Mouse (Mus musculus): Measurements from ENCODE around the gene Ptch1.

The Ptch1 gene

DNA sequence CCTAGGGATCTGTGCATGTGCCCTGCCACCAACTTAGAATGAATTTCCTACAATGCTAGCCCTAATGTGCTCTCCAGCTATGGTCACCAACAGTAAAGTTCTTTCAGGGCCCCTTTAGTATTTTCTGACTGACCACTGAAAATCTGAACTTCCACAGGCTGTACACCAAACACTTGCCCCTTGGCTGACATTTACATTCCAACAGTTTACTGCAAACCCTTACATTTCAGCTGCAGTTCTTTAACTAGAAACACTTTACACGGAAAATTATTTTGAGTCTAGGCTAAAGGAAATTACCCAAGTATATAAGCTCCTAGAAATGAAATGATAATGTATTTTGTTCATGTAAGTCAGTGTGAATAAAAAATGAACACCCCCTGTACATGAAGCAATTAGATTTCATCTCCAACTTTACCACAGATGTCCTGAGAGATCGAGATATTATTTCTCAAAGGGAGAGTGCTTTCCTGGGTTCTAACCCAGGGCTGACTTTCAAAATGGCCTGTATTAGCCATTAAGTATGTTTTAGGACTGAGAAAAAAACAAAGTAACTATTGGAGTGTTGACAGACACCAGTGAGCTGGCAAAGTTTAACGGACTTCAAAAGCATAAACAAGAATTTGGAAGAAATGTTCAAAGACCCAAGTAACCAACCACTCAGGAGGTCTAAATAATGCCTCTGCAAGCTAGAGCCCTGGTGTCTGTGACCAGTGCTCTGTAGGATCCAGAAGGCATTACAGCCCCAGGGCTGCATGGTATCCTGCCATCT is 43.6 kb downstream of the Ptch1 start:
- DNase-seq: no peak

DNA sequence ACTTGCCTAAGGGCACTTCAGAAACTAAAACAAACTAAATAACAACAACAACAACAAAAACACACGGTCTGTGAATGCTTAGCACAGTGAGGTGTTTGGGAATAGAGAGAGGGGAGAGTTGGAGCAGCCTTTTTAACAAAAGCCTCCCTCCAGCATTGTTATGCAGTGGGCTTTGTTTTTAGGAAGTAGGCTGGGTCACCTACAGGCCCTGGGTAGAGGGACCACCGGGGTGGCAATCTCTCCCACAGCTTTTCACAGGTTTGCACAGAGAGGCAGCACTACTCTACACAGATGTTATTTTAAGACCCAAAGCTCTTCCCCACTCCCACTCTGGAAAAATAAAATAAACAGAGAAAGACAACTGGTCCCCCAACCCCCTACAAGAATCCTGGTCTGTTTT is 44.5 kb downstream of the Ptch1 start:
- DNase-seq: no peak

DNA sequence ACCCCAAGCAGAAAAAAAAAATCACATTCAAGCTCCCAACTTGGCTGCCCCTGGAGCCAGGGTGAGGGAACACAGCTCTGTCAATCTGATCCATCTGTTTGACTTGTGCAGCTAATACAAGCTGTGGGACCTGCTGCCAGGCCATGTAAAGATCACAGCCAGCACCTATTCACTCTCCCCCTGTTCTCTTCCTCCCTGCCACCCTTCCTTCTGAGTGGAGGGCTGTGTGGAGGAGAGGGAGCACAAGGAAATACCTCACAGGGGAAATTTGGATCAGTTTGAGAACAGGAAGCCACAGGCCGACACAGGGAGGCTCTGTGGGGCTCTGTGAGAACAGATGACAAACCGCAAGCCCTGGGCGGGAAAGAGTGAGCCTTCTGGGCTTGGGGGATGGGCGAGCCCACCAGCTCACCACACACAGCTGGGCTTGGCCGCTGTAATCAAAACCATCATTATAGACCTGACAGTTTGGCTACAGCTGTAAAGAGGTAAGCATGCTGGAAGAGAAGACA is 45.2 kb downstream of the Ptch1 start:
- peak; percentile 52 for DNase-seq

DNA sequence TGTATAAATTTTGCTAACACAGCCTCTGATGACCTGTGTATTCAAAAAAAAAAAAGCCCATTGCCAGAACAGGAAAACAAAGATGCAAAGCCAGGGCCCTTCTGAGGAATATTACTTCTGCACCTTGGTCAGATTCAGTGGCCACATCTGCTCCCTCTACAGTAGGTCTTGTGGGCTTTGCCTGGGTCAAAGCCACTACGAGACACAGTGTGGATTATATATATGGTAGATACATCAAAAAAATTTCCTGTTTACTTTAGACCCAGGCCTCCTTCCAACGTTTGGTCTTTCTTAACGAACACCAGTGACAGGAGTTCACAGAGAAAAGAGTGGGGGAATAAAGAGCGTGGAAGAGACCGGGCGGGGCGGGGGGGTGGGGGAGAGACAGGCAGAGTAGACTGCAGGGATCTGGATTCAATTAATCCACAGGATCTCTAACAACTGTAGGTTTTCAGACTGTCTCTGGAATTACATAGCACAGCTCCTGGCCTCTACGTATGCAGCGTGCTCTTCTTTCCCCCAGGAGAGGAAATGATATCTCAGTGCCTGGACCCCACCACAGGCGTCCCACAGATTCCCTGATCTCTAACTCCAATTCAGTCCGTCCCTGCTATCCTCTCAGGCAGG is 47.7 kb downstream of the Ptch1 start:
- DNase-seq: no peak

DNA sequence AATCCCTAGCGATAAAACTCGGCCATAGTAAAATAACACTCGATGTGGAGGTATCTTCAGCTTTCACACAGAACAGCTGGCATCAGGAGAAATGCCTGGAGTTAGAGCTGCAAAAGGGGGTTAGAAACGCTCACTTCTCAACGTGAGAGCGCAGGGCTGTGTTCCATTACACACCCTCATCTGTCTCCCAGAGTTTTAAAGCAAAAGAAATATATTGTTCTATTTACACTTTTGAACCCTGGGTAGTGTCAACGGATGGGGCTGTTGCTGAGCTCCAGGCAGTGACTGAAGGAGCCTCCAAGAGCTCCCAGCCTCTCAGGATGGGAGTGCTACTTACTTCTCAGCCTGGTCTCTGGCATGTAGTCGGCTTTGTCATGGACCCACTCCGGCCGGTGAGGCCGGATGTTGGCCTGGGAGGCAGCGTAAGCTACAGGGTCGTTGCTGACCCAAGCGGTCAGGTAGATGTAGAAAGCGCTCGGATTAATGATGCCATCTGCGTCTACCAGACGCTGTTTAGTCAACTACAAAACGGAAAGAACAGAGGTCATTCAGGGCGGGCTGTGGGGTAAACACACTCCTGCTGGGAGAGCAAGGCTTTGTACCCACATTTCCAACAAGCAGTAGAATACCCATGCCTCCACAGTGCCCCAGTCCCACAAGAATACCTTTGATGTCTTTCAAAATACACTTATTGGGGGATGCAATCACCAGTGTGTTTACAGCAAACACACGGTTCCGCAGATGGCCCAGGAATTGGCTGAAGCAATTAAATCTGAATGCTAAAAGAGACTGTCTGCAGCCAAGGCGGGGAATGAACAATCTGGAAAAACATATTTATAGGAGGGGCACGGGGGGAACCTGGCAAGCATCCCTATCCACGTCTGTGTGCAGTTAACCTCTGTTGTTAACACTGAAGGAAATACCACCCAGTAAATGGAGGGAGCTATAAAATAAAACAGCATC is 48.5 kb downstream of the Ptch1 start:
- peak; percentile 69 for DNase-seq

DNA sequence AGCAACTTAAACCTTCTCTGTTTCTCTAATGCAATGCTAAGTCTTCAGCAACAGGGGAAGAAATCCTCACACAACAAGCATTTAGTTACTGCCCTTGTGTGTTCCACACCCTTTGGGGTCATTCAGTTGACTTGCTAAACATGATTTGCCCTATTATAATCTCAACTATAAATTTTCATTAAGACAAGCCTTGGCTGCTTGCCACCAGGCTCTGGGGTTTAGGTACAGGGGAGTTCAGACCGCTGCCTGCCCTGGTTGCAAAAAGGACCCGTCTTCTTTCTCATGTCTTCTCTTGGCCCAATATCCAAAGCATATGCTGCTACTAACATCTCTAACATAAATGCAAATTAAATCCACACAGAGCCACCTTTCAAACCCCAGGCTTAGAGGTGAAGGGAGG is 49.3 kb downstream of the Ptch1 start:
- DNase-seq: no peak

DNA sequence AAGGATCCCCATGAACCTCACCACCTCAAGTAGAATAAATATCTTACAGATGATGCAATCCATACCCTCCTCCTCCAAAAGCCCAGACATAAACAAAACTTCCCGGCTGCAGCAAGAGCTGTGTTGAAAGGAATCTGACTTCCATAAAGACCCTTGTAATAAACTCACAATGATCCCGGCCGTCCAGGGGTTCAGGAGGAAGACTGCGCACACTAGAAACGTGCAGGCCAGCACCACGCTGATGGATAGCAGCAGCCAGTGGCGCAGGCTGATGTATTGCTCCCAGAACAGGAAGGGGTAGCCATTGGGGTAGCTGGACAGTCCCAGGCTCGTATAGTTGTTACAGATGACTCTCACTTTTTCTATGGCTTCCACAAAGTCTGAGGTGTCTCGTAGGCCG is 50.6 kb downstream of the Ptch1 start:
- DNase-seq: no peak

DNA sequence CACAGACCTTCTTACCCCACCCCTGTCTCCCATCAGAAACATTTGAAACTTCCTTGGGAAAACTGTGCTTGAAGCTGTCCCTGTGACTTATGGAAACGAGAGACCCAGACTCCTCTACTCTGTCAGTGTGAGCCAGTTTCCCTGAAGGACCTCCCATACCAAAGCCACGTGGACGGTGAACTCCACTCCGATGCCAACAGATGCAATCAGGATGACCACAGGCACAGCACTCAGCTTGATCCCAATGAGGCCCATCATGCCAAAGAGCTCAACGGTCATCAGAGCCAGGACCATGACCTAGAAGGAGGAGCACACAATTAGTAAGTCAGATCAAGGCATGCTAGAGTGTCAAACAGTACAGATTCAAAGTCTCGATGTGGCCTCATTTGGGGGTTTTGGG is 53.3 kb downstream of the Ptch1 start:
- no peak for DNase-seq

DNA sequence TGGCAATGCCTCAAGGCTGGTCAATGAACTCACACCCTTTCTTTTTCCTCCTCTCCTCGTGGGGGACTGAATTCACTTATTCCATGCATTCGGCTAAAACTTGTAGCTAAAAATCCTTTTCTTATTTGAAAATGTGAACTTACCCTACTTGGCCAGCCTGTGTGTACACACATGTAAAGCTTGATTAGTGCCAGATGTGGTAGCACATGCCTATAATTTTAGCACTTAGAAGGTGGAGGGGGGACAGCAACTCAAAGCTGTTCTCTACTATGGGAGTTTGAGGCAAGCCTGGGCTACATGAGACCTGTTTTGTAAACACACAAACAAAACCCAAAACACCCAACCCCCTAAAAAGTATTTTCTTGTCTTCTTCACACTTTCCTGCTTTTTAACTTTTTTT is 56.9 kb downstream of the Ptch1 start:
- DNase-seq: no peak

DNA sequence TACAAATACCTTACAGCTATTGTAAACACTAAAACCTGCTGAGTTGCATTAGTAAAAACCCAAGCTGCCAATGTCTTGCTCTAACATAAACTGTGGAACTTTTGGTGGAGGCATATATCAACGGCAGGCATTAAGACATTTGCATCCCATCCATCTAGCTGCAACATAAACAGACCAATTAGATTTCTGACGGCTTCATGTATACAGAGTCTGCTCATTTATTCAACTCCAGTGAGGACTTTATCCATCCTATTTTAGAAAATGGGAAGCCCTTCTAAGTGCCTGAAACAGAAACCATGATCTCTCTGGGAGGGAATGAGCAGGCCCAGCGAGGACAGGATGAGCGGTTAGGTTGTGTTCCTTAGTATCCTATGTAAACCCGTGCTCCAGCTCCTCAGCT is 57.9 kb downstream of the Ptch1 start:
- no peak for DNase-seq

DNA sequence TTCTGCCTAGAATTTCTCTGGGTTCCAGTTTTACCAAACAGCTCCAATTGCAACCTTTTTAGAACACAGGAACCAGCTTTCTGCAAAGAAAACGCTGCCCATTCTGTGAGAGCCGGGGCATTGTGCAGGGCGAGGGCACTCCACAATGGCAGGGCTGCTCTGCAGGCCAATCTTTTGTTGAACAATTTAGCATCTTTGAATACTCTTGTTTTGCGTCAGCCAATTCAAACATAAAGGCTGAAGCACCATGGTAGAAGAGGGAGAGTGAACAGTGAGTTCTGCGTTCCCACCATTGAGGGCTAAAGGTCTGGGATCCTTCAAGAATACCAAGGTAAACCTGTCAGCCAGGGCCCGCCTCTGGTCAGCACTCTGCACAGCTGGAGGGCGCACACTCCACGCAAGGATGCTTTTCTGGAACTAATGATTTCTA is 58.5 kb downstream of the Ptch1 start:
- no peak for DNase-seq

DNA sequence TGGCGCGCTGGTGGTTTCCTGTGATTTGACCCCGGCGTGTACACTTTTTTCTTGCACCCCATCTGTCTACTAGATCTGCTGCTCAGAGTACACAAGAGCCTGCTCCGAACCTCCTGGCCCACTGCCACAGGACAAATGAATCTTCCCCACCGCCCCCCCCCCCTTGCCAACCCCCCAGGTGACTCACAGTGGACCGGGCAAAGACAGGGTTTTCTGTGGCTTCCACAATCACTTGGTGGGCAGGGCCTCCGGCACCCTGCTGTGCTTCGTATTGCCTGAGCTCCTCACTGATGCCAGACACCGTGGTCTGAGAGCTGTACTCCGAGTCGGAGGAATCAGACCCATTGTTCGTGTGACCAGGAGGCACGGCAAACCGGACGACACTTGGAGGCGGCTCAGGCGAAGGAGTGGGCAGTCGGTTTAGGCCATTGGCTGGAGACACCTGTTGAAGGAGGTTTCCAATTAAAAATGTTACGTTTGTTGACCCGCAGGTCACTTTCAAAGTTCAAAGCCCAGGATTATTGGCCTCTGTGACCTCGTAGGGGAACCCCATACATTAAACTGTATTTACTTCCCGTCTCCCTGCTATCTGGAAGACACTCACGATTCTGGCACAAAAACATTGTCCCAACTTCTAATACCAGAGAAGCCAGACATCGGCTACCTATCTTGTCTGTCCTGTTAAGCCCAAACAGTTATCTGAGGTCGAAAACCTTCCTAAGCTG is 59.9 kb downstream of the Ptch1 start:
- DNase-seq: peak; percentile 45

DNA sequence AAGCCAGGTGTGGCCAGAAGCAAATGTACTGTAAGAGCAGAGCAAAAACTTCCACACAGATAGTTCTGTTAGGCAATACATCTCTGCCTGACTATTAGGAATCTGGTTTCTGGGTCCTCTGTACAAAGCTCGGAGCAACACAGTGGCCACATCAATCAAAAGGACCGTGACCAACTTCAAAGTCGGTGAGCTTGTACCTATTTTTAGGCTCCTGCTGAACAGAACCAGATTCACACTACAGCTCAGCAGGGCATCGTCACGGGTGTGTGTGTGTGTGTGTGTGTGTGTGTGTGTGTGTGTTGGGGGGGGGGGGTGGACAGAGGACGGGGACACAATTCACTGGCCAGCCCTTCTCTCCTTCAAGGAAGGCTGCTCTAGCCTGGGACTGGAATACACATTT is 61.0 kb downstream of the Ptch1 start:
- no peak for DNase-seq

DNA sequence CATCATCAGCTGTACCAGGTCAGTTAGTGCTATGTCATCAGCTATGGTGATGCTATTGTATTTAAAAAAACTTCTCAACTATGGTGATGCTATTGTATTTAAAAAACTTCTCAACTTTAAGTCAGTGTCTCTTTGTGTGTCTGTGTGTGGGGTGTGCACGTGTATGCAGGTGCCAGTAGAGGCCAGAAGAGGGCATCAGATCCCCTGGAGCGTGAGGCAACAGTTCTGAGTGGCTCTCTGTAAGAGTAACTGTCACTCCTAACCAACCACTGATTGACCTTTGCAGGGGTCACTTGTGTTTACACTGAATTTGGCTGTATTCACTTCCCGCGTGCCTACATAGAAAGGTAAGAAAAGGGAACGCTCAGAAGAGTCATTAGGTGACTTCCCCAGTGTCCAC is 65.6 kb downstream of the Ptch1 start:
- DNase-seq: no peak

DNA sequence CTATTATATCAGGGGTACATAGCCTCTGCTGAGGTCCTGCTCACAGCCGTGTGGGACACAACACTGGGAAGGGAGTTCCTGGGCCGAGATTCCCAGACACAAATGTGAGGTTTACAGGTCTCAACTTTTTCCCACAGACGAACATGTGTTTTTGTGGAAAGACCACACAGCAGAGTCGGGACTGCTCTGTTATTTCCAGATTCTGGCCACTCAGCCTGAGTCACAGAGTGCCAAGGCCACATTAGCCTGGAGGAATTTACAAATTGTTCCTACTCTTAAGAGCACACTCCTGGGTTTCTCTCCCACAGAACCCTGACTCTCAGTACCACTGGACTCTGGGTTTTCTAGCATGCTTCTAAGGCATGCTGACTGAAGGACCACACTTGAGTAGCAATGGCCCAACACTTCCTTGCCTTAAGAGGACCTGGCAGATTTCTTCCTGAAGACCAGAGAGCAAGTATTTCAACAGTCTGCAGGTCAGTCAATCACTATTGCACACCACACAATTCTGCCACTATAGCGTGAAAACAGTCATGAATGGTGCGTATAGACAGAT is 66.3 kb downstream of the Ptch1 start:
- DNase-seq: no peak

DNA sequence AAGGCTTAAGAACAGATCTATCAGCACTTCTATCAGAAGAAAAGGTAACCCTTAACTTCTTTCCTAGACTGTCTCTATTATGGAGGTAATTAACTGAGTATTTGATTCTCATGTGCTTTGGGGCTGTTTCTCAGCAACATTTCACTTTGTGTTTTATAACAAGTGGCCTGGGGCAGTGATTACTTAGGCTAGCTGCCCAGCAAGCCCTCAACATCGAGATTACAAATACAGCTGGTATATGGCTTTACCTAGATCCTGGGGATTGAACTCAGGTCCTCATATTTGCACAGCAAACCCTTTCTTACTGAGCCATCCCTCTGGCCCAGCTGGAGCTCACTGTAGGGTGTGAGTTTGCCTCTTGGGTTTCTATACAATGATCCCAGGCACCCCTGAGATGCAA is 67.0 kb downstream of the Ptch1 start:
- DNase-seq: no peak

DNA sequence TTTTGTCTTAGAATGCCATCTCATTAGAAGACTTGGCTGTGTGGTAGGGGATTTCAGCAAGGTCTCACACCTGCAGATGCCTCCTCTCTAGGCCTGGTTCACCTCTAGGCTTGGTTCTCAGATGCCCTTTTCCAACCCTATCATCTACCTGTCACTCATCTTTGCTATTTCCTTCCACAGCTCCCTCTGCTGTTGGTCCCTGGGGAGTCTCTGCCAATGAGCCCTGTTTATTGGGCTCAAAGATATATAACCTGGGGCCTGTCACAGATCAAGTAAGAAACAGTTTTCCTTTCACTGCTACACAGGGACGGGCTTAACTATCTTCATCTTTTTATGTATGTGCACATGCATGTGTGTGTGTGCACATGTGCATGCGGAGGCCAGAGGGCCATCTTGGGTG is 71.0 kb downstream of the Ptch1 start:
- DNase-seq: no peak

DNA sequence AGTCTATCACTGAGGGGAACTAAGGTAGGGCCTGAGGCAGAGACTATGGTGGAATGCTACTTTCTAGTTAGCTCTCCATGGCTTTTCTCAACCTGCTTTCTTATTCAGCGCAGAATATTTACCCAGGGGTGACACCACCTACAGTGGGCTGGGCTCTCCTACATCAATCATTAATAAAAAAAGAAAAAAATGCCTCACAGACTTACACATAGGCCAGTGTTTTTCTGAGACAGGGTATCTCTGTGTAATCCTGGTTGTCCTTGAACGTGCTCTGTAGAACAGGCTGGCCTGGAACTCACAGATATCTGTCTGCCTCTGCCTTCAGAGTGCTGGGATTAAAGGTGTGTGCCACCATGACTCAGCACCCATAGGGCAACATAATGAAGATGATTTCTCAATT is 73.9 kb downstream of the Ptch1 start:
- no peak for DNase-seq

DNA sequence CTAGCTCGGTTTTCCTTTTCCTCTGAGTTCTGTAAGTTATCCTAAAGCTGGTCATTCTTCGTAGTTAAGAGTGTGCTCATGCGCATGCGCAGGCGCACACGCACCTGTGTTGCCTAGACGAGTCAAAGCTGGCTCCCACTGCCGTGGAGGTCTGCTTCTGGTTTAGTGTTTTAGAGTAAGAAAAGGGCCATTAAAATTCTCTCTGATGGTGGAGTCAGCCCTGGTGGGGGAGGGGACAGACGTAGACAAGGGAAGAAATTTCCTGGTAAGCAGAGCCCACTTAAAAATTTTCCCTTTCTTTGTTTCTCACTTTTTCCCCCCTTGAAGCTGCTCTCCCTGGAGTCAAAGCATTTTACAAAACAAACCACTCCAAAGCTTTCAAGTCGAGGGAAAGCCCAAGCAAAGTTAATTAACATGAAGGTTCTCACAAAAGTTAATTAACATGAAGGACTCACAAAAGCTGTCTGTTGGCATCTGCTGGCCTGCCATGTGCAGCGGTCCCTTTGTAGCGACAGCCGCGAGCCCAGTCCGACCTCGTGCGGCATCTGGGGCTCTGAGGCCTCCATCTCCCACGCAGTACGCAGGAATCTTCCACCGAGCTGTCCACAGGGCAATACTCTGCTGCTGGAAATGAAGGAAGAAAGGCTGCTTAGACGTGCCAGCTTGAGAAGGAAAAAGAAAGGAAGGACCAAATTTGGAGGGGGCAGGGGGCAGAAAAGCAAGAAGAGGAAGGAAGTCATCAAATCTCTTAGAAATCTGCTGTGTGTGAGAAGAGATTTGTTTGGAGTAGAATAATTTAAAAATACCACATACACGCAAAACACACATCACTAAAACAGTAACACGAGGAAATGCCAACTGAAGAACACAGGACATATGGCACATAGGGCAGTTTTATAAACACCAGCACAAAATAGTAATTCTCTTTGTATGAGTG is 76.5 kb downstream of the Ptch1 start, which contains the start of gene Fancc:
Gene Fancc (minus strand): TSS at position 633 of the 937 bp plus-strand sequence.
- no peak for DNase-seq

DNA sequence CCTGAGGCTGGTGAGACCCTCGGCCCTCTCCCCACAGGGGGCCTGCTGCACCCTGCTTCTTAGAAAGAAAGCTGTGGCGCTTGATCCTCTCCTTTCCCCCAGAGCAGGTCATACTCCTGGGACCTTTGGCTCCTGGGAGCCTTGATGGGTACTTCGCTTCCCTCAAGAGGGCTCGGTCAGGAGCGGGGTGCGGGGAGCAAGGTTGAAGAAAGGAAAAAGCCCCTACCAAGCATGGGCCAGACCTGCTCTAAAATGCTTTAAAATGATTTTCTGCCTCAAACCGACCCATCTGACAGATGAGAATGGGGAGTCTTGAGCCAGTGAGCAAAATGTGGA is 85.7 kb downstream of the Ptch1 start:
- DNase-seq: no peak
